Mouse (Mus musculus) MN1 (cell line): ENCODE results near the gene Pola1.

ENCODE experiments used
- DNase-seq: peaks from one replicate; pipeline ENCODE4 v3.0.0-alpha.2; 2016; ENCODE audit warnings: low spot score

Gene Pola1

DNA sequence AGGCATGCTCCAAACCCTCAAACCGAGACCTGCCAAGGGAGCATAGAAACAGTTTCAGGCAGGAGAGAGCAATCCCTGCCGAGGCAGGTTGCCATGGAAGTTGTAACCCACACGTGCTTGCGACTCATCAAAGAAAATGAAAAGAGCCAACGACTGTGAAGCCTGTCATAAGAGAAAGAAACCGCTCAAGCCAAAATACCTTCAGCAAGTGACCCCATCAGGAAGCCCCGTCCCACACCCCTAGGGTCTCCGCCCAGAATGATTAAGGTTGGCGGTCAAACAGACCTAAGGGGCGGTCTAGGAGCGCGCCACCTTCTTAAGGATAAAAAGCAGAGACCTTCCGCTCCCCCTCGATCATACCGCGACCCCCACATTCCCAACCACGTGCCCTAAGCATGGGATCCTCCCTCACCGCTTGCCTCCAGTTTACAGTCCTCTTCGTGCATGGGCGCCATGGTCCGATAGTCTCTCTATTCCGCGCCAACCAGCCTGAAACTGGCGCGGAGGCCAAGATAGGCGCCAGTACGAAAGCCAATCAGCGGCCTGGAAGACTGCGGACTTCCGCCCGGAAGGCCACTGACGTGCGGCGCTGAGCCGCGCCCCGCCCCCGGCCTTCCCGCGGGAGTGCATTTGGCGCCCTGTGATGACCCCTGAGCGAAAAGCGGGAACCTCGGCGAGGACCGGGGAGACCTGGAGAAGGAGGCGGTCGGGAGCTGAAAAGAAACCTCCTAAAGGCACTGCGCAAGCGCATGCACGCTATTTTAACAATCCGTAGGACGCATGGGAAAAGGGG is at the start of gene Pola1:
TSS of gene Pola1 (minus strand) at position 499 of the 793 bp plus-strand sequence.
- peak; percentile 87 for DNase-seq

DNA sequence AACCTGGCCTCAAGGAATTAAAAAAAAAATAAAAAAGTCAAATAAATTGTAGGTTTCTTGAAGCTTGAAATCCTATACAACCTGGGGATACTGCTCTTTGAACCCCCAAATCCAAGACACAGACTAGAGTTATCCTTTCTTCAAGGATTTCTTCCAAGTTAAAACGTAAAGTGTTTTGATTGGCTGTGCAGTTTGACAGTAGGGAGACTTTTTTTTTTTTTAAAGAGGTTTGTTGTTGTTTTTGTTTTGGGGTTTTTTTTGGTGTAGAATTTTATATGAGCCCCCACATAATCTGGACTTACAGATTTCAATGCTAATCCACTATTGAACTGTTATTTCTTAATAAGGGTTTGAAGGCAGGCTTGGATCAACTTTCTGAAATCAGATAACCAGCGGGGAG is 44.3 kb upstream of the Pola1 start:
- DNase-seq, result no peak

DNA sequence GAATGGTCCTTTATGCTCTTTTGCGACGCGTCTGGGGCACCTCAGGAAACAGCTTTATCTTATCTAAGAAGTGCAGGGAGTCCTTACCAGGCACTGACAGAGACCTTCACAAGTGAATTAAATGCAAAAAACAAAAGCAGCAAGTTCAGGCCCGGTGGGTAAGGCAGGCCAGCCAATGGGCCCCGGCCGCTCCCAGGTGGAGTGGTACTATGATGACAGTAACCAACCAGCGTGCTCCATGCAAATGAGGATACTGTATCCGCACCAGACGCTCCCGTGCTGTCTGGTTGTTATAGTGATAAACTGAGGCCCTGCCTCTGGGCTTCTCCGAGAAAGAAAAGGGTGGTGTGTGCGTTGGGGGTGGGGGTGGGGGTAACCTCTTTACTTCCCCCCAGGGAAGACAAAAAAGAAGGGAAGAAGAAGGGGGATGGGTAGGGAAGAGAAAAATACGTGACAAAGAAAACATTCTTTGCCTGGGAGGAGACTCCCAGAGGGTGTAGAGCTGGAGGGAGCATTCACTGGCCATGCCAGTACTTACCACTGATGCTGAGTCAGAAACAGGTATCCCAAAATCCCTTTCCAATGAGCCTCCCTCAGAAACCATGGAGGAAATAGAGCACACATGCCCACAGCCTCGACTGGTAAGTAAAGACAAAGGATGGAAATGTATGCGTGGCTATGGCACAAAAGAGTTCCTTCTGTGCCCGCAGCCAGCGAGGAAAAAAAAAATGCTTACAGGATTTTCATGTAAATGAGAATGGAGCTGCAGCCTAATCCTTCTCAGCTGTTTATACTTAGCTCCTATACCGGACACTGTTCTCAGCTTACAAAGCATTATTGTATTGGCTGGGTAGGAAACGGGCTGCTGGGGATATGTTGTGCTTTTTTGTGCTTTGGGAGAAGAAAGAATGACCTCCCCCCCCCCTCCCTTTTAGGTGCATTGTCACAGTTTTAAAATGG is 43.2 kb upstream of the Pola1 start:
- DNase-seq, result peak; percentile 72

DNA sequence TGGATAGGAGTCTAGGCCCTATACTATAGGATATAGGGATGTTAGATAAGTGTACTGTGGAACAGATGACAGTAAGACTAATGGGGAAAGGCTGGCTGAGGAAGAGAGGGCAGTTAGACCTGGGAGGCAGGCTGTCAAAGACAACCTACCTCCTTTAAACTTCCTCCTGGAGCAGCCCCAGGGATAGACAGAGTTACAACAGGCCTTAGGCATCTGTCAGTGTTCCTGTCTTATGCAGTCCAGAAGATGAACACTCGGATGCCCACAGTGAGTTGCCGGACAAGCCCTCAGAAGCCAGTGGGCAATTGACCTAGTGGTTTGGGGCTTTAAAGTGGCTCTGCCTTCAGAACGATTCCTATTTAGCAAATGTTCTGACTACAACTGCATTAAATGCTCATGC is 42.5 kb upstream of the Pola1 start:
- DNase-seq, result no peak

DNA sequence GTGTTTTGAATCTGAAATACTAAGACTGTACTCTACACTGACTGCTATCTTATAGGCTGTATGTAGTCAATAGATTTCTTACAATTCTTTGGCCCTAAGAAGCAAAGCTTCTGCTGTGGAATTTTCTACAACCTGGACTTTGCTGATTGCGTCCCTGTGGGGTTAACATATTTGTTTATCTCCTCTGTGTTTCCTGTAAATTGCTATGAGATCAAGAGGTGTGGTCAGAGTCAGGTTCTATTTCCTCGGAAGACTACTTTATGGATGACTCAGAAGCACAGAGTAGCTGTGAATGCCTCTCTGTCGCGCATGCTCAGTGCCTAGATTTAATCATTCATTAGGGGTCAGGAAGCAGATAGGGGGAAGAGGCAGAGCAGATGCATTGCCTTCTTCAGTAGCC is 32.8 kb upstream of the Pola1 start:
- peak; percentile 23 for DNase-seq

DNA sequence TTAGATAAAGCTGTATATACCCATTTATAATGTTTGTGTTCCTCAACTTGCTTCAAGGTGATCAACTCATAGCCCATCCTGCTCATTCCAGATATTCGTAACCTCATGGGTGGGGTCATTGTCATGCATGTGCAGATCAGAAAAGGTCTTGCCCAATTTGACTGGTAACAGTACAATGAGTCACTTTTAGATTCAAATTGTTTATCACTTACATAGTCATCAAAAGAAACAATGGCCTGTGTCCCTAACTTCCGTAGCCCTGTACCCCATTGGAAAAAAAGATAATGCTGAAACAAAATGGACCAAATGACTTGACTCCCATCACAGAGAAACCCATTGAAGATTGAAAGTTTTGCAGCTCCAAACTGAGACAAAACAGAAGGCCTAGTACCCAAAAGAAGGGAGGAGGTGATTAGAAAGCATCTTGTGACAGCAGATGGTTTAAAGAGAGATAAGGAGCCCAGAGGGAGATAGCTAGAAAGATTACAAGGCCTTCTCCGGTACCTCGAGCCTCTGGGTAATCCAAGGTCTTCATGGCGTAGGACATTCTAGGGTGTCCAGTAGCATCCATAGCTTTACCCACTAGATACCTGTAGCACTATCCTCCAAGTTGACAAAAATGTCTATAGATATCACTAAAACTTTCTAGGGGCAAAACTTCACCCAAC is 32.1 kb upstream of the Pola1 start:
- no peak for DNase-seq

DNA sequence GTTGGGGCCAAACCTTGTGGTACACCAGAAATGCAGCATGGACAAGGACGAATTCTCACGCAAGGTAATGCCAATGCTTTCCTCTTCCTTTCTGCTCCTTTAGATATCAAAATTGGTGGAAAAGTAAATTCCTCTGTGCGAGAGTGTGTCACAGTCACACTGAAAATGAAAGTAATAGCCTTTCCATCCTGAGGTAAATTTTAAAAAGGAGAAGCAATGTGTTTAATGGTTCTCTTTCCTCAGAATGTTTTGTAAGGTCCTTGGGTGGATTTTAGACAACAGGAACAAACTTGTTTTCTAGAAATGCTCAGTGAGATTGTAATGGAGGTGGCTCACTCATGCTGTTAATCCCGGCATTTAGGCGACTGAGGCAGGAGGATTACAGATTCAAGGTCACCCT is 23.2 kb upstream of the Pola1 start:
- no peak for DNase-seq

DNA sequence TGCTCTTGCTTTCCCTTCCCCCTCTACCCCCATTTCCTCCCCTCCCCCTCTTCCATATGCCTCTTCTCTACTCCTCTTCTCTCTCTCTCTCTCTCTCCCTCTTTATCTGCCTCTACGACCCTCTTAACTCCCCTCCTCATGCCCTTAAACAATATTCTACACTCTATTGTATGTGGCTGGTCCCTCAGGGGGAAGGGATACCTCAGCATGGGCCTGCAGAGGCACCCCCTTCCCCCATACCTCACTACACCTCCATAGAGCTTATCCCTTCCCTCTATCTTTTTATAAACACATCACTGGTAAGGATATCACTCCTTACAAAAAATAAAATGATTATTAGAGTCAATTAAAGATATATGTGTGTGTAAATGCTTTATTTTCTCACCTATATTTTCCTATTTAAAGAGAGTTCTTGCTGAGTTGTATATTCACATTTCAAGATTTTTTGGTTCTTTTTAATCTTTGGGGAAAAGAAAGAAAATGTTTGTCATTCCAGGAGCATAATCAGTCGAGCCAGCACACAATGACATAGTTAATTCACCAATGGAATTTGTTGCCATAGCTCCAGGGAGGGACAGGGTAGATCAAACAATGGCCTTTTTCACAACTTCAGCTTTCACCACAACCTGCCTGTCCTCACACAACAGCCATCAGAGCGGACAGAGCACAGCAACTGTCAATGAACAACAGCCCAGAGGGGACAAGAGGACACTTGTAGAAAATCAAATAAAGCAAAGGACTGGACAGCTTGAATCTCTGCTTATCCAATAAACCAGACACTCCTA is 22.5 kb upstream of the Pola1 start, which contains the start of gene Pcyt1b:
TSS of gene Pcyt1b (plus strand) at position 646 of the 785 bp plus-strand sequence.
- no peak for DNase-seq

DNA sequence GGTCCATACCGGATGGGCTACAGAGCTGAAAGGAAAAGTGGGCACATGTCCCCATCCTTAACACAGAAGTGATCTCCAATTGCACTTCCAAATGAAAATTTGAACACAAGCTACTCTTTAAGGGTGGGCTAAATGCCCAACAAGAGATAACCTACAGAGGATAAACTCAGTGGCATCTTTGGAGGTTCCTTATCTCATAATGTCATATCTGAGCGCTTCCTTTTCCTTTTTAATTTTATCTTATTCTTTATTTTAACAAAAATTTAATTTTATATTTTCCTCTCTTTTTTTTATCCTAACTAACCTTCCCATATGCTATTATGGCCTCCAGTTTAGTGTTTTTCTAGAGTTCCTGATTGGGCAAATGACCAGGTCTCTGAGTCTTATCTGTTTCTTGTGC is 18.8 kb upstream of the Pola1 start:
- no peak for DNase-seq

DNA sequence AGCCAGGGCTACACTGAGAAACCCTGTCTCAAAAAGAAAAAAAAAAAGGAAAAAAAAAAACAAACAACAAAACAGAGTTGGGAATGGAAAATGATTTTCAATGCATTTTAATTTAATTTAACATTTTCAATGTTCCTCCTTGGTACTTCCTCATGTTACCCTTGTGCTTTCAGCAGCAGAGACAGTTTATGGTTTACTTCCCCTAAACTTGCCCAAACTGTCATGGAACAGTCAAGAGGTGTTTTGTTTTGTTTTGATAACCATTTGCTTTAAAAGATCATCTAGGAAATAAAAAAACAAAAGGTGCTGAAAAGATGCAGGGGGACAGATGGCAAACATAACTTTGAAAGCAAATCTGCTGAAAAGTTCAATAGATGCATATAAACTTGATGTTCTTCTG is 12.1 kb upstream of the Pola1 start:
- DNase-seq, result no peak

DNA sequence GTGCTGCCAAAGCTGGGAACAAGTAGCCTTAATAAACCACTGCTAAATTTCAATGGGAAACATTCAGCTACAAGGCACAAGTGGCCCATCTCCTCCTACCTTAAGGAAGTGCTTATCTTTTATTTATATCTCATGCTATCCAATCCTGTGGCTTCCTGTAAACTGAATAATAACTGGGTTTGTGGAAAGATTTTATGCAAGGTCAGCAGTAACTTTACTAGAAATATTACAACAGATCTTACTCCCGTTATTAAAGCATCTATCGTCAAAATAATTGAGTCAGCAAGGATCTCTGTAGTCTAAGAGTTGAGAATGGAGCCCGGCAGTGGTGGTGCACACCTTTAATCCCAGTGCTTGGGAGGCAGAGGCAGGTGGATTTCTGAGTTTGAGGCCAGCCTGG is 11.6 kb upstream of the Pola1 start:
- no peak for DNase-seq

DNA sequence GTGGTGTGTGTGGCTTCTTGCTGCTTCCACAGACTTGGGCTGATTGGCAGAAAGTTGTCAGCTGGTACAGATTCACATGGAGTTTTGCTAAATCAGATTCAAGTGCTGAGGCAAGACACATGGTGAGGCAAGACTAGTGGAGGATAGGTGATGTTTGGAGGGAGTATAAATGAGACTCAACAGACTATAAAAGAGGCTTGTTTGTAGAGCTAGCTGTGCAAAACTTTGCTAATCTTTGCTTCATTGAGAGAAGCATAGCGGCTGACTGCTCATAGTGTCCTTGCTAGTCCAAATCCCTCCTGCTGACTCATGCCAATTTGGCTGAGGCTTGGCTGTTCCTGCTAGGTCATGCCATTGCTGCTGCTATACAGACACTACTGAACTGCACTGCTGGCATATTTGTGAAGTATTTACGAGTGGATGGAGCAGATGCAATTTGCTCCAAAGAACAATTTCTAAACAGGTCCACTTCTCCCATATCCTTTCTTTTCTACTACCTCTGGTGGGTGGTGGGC is 3.0 kb upstream of the Pola1 start:
- no peak for DNase-seq

DNA sequence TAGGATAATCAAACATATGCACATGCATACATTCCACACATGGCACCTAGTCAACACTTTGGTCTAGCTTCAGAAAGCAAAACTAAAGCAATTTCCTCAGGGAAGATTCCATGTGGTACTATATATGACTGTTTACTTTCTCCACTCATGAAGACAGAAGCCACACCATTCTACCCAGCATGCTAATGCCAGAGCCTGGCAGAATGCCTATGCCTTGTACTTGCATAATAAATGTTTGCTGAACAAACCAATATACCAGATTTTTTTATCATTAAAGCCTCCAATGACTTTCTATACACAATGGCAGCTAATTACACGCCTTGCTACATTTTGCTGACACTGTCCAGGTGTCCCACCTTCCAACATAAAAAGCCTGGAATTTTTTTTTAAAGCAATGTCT is 1.7 kb downstream of the Pola1 start:
- no peak for DNase-seq

DNA sequence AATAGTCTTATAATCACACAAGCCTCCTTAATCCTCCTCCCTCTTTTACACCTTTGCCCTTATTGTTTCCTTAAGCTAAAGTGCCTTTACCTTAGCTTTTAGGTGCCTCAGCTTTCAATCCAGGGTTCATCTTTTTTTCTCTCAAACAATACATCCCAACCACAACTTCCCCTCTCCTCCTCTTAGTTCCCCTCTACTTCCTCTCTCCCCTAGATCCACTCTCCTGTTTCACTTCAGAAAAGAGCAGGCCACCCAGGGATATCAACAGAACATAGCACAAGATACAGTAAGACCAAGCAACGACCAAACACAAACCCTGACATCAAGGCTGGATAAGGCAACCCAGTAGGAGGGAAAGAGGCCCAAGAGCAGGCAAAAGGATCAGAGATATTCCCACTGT is 29.7 kb downstream of the Pola1 start:
- DNase-seq, result no peak

DNA sequence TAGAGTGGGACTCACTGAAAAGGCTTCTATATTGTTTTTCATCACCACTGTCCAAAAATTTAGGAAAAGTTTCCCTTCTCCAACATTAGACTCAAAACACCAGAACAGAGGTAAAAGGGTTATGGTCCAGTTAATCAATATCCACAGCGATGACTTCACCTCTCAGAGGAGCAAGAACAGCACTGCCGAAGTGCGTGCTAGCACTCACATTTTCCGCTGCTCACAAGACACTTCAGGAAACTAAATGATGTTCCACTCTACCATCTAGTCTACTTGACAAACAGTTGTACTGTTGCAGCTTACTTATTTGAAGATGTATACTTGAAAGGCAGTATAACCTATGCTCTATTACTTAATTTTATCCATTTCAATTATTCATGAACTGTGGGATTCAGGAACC is 37.7 kb downstream of the Pola1 start:
- no peak for DNase-seq

DNA sequence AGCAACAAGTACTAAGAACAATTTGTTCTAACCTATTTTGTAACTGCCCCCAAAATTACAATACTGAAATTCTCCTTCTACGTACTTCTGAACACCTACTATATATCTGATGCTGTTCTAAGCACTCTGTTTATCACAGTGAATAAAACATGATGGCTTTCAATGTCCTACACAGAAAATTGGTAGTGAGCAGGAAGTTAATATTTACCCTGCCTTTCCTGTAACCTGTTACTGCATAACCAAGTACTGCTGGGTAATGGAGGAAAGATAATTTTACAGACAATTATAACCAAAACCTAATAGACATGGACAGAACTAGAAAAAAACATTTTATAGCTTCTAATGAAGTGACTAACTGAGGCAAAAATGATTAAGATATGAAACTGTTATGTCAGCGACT is 51.0 kb downstream of the Pola1 start:
- no peak for DNase-seq

DNA sequence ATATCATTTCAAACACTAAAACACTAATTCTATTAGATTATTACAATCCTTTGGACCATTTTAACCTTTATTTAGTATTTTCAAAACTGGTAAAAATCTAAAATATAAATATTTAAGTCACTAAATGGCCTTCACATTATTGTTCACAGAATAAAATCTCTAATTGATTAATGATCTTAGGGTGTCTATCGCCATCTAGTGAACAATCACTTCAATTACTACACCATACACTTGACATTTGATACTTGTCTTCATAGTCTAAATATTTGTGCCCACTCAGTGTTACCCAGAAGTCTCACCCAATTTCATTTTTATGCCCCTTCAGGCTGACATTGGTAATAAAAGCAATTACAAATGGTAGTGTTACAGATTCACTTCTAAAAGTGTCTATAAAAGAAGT is 74.8 kb downstream of the Pola1 start:
- peak; percentile 14 for DNase-seq

DNA sequence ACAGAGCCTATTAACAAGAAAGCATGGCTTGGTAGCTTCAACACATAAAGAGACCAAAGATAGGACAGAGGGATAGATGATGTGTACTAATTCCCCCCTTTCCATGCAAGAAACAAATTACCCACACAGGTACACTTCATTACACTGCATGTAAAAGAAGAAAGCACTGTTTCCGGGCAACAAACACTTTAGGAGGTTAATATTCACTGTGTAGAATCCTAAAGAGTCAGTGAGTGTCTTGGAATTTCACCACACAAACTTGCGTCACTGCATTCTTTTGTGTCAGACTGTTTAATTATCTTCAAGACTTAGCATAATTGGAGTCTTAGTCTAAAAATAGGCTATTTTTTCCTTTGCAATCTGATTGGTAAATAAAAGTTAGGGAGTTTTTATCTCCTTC is 92.2 kb downstream of the Pola1 start:
- DNase-seq, result no peak

DNA sequence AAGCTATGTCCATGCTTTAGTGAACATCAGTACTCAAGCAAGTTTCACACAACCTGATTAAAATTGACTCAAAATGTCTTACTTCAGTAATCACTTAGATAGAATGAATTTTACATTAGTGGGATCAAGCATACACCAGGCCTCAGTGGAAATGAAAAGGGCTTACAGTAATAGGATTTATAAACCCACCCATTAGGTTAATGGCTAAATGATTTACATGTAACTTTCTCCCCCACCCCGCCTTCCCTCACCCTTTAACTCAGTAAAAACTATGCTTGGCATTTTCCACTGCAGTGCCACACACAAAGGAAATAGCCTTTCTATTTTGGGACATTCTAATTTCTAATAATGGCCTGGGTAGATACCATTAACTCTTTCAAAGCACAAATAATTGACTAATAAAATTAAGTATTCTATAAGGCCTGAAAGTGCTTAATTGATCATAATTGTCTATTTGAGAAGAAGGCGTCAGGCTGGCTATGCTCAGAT is 129.0 kb downstream of the Pola1 start:
- no peak for DNase-seq

DNA sequence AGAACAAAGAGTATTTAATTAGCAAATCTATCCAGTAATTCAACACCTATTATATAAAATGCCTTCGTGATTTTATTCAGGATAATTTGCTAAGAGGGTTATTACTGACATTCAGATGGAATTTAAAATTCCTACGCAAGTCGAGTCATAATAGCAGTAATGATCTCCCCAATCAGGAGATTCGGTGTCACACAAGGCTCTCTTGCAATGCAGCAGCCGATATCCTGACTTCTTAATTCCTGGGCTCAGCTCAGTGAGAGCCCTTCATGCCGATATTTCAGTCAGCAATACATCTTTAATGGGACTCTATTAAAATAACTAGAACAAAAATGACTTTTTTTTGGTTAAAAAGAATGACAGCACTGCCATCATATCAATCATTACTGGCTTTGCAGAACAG is 134.4 kb downstream of the Pola1 start:
- DNase-seq, result no peak

DNA sequence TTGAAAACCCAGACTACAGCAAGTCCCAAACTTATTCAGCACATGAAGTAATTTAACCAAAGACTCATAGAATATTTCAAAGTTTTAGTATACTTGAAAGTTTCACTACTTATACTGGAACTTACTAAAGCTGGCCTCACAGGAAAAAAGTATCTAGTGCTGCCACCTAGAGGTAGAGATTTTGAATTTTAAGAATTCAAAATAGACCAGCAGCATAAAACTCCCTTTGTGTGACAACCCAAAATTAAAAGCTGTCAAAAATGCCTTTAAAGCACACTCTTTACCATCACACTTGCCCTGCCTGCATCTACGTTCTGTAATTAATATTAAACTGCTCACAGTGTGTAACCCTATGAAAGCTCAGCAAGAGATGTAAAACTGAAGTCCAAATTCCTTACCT is 166.2 kb downstream of the Pola1 start:
- peak; percentile 7 for DNase-seq
